Mouse (Mus musculus): ENCODE results near the gene Dock10.

DNA sequence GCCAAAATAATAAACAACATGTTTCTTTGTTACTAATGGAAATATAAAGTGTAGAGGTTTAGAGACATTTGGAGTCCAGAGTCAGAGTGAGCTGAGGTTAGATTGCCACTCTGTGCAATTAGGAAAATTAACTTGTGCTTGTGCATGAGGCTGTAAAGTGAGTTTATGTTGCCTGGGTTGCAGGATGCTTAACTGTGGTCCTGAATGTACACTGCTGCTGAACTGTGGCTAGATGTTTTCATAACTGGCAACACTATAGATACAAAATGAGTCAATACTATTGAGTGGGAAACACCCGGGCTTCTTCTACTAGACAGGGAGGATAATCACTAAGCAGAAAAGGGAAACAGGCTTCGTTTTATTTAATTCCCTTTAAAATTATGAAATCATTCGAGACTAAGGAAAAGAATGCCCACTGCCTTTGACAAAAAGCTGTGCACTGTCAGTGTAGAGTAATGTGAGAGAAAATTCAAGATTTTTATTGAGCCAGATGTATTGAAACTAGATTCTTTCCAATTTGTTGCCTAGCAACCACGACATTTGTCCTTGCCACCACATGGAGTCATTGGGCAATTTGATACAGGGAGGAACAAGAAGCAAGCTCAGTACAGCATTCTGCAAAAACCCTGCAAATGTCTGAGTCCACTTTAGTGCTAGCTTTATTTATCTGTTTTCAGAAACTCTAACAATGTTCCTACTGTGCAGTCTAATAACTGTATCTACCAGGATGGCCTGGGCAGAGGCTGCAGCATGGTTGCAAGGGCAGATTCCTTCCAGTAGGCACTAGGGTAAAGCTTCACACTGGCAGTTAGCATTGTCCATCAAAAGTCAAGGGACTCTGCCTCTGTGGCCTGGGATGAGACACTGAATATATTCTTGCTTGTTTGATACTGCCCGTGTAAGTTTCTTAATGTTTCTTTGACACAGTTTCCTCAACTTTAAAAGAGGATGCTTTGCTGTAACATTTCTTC, 127.9 kb downstream of the Dock10 start:
- no peak for TF ChIP-seq POLR2A (IDR thresholded peaks at IDR 0.05; ENCODE audit: insufficient read depth, low read depth, low read length)
- no peak for TF ChIP-seq EP300 (IDR thresholded peaks at IDR 0.05; ENCODE audit: insufficient read depth, low read depth, low read length)
- TF ChIP-seq CTCF (IDR thresholded peaks at IDR 0.05), result no peak

Measured in heart, adult 2 months (tissue).